Mouse (Mus musculus) monocyte, adult 5-6 weeks (primary cell): ENCODE results near the gene Gng12. TPM values are rescaled to one million over a fixed set of nuclear protein-coding genes. Genes with fewer than 3 reads are reported as not detected.

ENCODE experiments used
- ATAC-seq: fragments of 153-309, 156-312 bp; replicated peaks from 2 replicates; pipeline ENCODE4 v1.8.0; 2017; ENCODE audit warnings: mild to moderate bottlenecking; ENCODE audit not compliant: low TSS enrichment, insufficient number of reproducible peaks, severe bottlenecking, poor library complexity, low FRiP score
- total RNA-seq: library from RNA; stranded (forward); fragments of 200-1000, 200-491, 200-594 nt; gene quantifications from 3 replicates; pipeline ENCODE4 v1.2.3, GENCODE M21; 2017

The Gng12 gene
- total RNA-seq, 1 experiment from 2014 or later = 20.8 TPM

GRCm38 (mm10) chr6:67060057-67060456 lies 163.9 kb downstream of the Gng12 start:
- no peak for ATAC-seq

- peak; percentile 62 for ATAC-seq
Observed at GRCm38 (mm10) chr6:67069219-67069762, 173.1 kb downstream of the Gng12 start.

- no peak for ATAC-seq
Observed at GRCm38 (mm10) chr6:67069800-67070315, 173.7 kb downstream of the Gng12 start.

Other genes with a start within 250 kb of the Gng12 start
- gene Vmn1r35, start 210.5 kb upstream of the Gng12 start, total RNA-seq = not detected in 3 replicates
- gene Vmn1r36, start 177.2 kb upstream of the Gng12 start, total RNA-seq = not detected in 3 replicates
- not detected in 3 replicates for gene Vmn1r37, start 167.0 kb upstream of the Gng12 start, total RNA-seq
- gene Vmn1r38, start 113.8 kb upstream of the Gng12 start, total RNA-seq = not detected in 3 replicates
- not detected in 3 replicates for gene Vmn1r39, start 85.8 kb upstream of the Gng12 start, total RNA-seq
- 24.7 to 64.2 TPM (median 57.8 TPM) in 3 replicates for gene Gadd45a, start 141.1 kb downstream of the Gng12 start, total RNA-seq